In the genomic region with DNA sequence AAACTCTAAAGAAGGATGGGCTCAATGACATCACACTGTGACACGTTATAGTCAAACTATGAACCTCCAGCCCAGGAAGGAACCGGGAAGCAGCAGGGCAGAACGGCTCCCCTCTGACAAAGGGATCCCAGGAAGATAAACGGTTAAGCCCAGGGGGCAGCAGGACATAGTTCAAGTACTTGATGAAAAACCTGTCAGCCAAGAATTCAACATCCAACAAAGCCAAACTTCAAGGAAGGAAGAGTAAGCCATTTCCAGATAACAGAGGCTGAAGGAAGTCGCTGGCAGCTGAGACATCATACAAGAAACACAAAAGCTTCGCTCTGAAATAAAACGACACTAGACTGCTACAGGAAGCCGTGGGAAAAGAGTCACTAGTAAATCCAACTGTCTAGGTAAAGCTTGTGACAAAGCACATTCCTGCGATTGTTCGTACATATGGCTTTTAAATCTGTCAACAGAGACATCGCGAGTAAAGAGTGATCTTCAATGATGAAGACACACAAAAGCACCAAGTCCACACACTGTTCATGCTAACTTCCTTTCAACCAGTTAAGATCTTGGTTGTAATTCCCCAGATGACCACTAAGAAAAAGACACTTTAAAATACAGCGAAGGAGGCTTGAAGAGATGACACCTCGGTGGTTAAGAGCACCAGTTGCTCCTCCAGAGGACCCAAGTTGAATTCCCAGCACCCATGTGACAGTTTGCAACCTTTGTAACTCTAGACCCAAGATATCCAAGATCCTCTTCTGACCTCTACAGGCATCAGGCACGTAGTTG, we compare ENCODE assay signal across 12 mouse cellular contexts. TPM values are rescaled to one million over a fixed set of nuclear protein-coding genes. Genes with fewer than 3 reads are reported as not detected.
DNase-seq lines count a peak whose midpoint lies in the region; ATAC-seq and TF ChIP-seq lines count a peak whose summit lies in the region.
"Had no signal": no experiment of that assay in that cellular context is flagged by ENCODE, and none has a peak within 500 bp of the region (broad histone marks: within the 10 kb centered on the region; RNA-seq: fewer than 3 reads in every experiment).

No protein-coding gene starts in this region.

- 37% methylated on average over 15 of the region's 15 CpGs for WGBS in lung, embryonic 14.5 days
- WGBS in intestine, embryonic 16.5 days = 42% methylated on average over 15 of the region's 15 CpGs
- WGBS in midbrain, embryonic 14.5 days = 83% methylated on average over 15 of the region's 15 CpGs

- H3K4me1 ChIP-seq in lung, embryonic 14.5 days (ENCODE audit: insufficient read depth) = no peaks in the 10 kb centered on the region
- peaks cover 6% of the 10 kb centered on the region; the same call in 1 of the 2 replicates for H3K4me1 ChIP-seq in intestine, embryonic 16.5 days (ENCODE audit: control insufficient read depth, insufficient read depth, low read length)
- H3K4me1 ChIP-seq in midbrain, embryonic 14.5 days (ENCODE audit: control insufficient read depth, insufficient read depth, low read length) = no peaks in the 10 kb centered on the region
- H3K4me1 ChIP-seq: embryonic facial prominence, embryonic 12.5 days; hindbrain, embryonic 15.5 days had no signal

- peak; percentile 65; the same call in 1 of the 2 replicates for ATAC-seq in lung, embryonic 14.5 days (ENCODE audit: insufficient read depth)
- ATAC-seq in intestine, embryonic 16.5 days = no peak
- no peak for ATAC-seq in midbrain, embryonic 14.5 days (ENCODE audit: low FRiP score, low TSS enrichment)

- H3K4me2 ChIP-seq in lung, embryonic 14.5 days = no peak overlapping the region
- H3K4me2 ChIP-seq in intestine, embryonic 16.5 days (ENCODE audit: low read depth, low read length) = peak overlapping the region; percentile 19; the same call in 1 of the 2 replicates
- H3K4me2 ChIP-seq in midbrain, embryonic 14.5 days (ENCODE audit: low read length) = no peak overlapping the region
- H3K4me2 ChIP-seq: embryonic facial prominence, embryonic 12.5 days; hindbrain, embryonic 15.5 days had no signal

- H3K9me3 ChIP-seq in lung, embryonic 14.5 days (ENCODE audit: low read depth, low read length) = no peaks in the 10 kb centered on the region
- H3K9me3 ChIP-seq in intestine, embryonic 16.5 days (ENCODE audit: control insufficient read depth, low read length) = no peaks in the 10 kb centered on the region
- H3K9me3 ChIP-seq in midbrain, embryonic 14.5 days (ENCODE audit: control insufficient read depth, low read length) = peaks cover 4% of the 10 kb centered on the region; the same call in 1 of the 2 replicates

- H3K9ac ChIP-seq in lung, embryonic 14.5 days = no peak overlapping the region
- no peak overlapping the region for H3K9ac ChIP-seq in intestine, embryonic 16.5 days (ENCODE audit: low read depth, low read length)
- no peak overlapping the region for H3K9ac ChIP-seq in midbrain, embryonic 14.5 days (replicated peaks; ENCODE audit: low read length)
- H3K9ac ChIP-seq: embryonic facial prominence, embryonic 12.5 days; hindbrain, embryonic 15.5 days had no signal

- no peak overlapping the region for H3K4me3 ChIP-seq in lung, embryonic 14.5 days (ENCODE audit: low read depth, low read length)
- H3K4me3 ChIP-seq in intestine, embryonic 16.5 days (ENCODE audit: low read length) = no peak overlapping the region
- no peak overlapping the region for H3K4me3 ChIP-seq in midbrain, embryonic 14.5 days (replicated peaks; ENCODE audit: low read depth, low read length)
- H3K4me3 ChIP-seq: embryonic facial prominence, embryonic 12.5 days; hindbrain, embryonic 15.5 days had no signal

- DNase-seq in adrenal gland, postnatal 14 days = peak; percentile 12
- no peak for DNase-seq in adrenal gland, postnatal 4 days (ENCODE audit: low spot score in 2 of 2)
- peak; percentile 52 for DNase-seq in lung, embryonic 14.5 days
- no peak for DNase-seq in lung, postnatal 14 days
- peak; percentile 34 to 36 for DNase-seq in lung, postnatal 4 days
- no peak for DNase-seq in midbrain, embryonic 14.5 days
- no peak for DNase-seq in frontal cortex, postnatal 14 days (ENCODE audit: low spot score in 2 of 2)
- DNase-seq: B cell, adult 2 months; gastrocnemius, postnatal 10 days had no signal

- H3K27me3 ChIP-seq in lung, embryonic 14.5 days (ENCODE audit: insufficient read depth, low read length) = no peaks in the 10 kb centered on the region
- H3K27me3 ChIP-seq in intestine, embryonic 16.5 days (replicated peaks; ENCODE audit: control insufficient read depth, insufficient read depth, low read length) = no peaks in the 10 kb centered on the region
- no peaks in the 10 kb centered on the region for H3K27me3 ChIP-seq in midbrain, embryonic 14.5 days (ENCODE audit: control insufficient read depth, insufficient read depth, low read length)
- H3K27me3 ChIP-seq: embryonic facial prominence, embryonic 12.5 days; hindbrain, embryonic 15.5 days had no signal

- no peaks in the 10 kb centered on the region for H3K36me3 ChIP-seq in lung, embryonic 14.5 days (ENCODE audit: insufficient read depth)
- peaks cover 1% of the 10 kb centered on the region; the same call in 1 of the 2 replicates for H3K36me3 ChIP-seq in intestine, embryonic 16.5 days (ENCODE audit: control insufficient read depth, insufficient read depth, low read length)
- peaks cover 8% of the 10 kb centered on the region for H3K36me3 ChIP-seq in midbrain, embryonic 14.5 days (ENCODE audit: control insufficient read depth, insufficient read depth, low read length)

- 0 out of 2 replicates have a peak, but pooled peaks have one; percentile 3 for TF ChIP-seq CTCF in lung, embryonic 14.5 days (IDR thresholded peaks at IDR 0.05; ENCODE audit: low read depth)

- H3K27ac ChIP-seq in lung, embryonic 14.5 days (ENCODE audit: low read depth) = peak overlapping the region; percentile 61; the same call in 1 of the 2 replicates
- no peak overlapping the region for H3K27ac ChIP-seq in intestine, embryonic 16.5 days (ENCODE audit: low read length)
- no peak overlapping the region for H3K27ac ChIP-seq in midbrain, embryonic 14.5 days (replicated peaks; ENCODE audit: low read depth, low read length)
- H3K27ac ChIP-seq: embryonic facial prominence, embryonic 12.5 days; hindbrain, embryonic 15.5 days had no signal

RNA-seq across cellular contexts. Expression of gene Pccb, which starts 16.8 kb away (rescaled TPM):
- total RNA-seq in adrenal gland, postnatal 14 days (2021) = 201 and 211 TPM in 2 replicates
- 100 to 1,000 TPM; 102 to 115 TPM for total RNA-seq in adrenal gland, postnatal 4 days (2021)
- 22.3 and 22.4 TPM in 2 replicates for polyA plus RNA-seq in lung, embryonic 14.5 days (2014; fragmentation: Nextera tagmentation; extraction: Ambion mirVana)
- 29.8 and 30.9 TPM in 2 replicates for polyA plus RNA-seq in intestine, embryonic 16.5 days (2015; fragmentation: Nextera tagmentation; extraction: Ambion mirVana)
- polyA plus RNA-seq in midbrain, embryonic 14.5 days (2014; fragmentation: Nextera tagmentation; extraction: Ambion mirVana) = 25.8 and 26.8 TPM in 2 replicates

RNA-seq across cellular contexts. Expression of gene Msl2, which starts 56.0 kb away (rescaled TPM):
- 42.5 and 47.4 TPM in 2 replicates for total RNA-seq in adrenal gland, postnatal 14 days (2021)
- 10 to 100 TPM; 54.7 to 58.2 TPM for total RNA-seq in adrenal gland, postnatal 4 days (2021)
- 7.4 and 8.4 TPM in 2 replicates for polyA plus RNA-seq in lung, embryonic 14.5 days (2014; fragmentation: Nextera tagmentation; extraction: Ambion mirVana)
- 2.6 TPM in 2 replicates for polyA plus RNA-seq in intestine, embryonic 16.5 days (2015; fragmentation: Nextera tagmentation; extraction: Ambion mirVana)
- polyA plus RNA-seq in midbrain, embryonic 14.5 days (2014; fragmentation: Nextera tagmentation; extraction: Ambion mirVana) = 7.2 and 12.5 TPM in 2 replicates

Comparison
In these comparisons a context has a peak if more than half of its experiments do, and no peak if none do; other contexts are left out.
1. DNase-seq: peak in adrenal gland, postnatal 14 days (single experiment), lung, embryonic 14.5 days (single experiment) and lung, postnatal 4 days (2 of 2); none in adrenal gland, postnatal 4 days (0 of 2), lung, postnatal 14 days (single experiment), midbrain, embryonic 14.5 days (single experiment) and frontal cortex, postnatal 14 days (0 of 2).